Mouse (Mus musculus) embryonic facial prominence, embryonic 11.5 days (tissue): ENCODE data around the gene Creb3l1. TPM values are rescaled to one million over a fixed set of nuclear protein-coding genes. Genes with fewer than 3 reads are reported as not detected.

ENCODE experiments used
- ATAC-seq: fragments of 200-750 bp; cut with Nextera tagmentation; replicated peaks from 2 replicates; pipeline ENCODE4 v1.8.0; 2017; ENCODE audit warnings: low read depth; ENCODE audit not compliant: insufficient number of reproducible peaks, low FRiP score, low TSS enrichment
- DNase-seq: peaks from one replicate; pipeline ENCODE4 v3.0.0-alpha.2; 2015; ENCODE audit warnings: low spot score
- H3K27ac ChIP-seq: fragments of 300-500 bp; sonication (generic); replicated peaks from 2 replicates; pipeline ENCODE4 v1.5.1; 2014; ENCODE audit warnings: mild to moderate bottlenecking, low read depth, low read length, control low read depth
- H3K27me3 ChIP-seq: fragments of 300-500 bp; sonication (generic); 2 replicates; pipeline ENCODE4 v1.6.1; 2014; ENCODE audit warnings: mild to moderate bottlenecking, low read length, moderate library complexity, mixed read lengths; ENCODE audit not compliant: control insufficient read depth, insufficient read depth
- H3K36me3 ChIP-seq: fragments of 300-500 bp; sonication (generic); replicated peaks from 2 replicates; pipeline ENCODE4 v1.6.1; 2014; ENCODE audit warnings: low read depth, mild to moderate bottlenecking, low read length, moderate library complexity, mixed read lengths; ENCODE audit not compliant: control insufficient read depth, insufficient read depth
- H3K4me1 ChIP-seq: fragments of 300-500 bp; sonication (generic); 2 replicates; pipeline ENCODE4 v1.6.1; 2014; ENCODE audit warnings: low read length, mixed read lengths; ENCODE audit not compliant: control insufficient read depth, insufficient read depth
- H3K4me2 ChIP-seq: fragments of 300-500 bp; sonication (generic); 2 replicates; pipeline ENCODE4 v1.6.1; 2014; ENCODE audit warnings: low read depth, mild to moderate bottlenecking, control low read depth, low read length, moderate library complexity
- H3K4me3 ChIP-seq: fragments of 300-500 bp; sonication (generic); 2 replicates; pipeline ENCODE4 v1.5.1; 2014; ENCODE audit warnings: low read depth, low read length, control low read depth
- H3K9ac ChIP-seq: fragments of 300-500 bp; sonication (generic); replicated peaks from 2 replicates; pipeline ENCODE4 v1.6.1; 2014; ENCODE audit warnings: mild to moderate bottlenecking, control low read depth, low read length
- H3K9me3 ChIP-seq: fragments of 300-500 bp; sonication (generic); replicated peaks from 2 replicates; pipeline ENCODE4 v1.6.1; 2016; ENCODE audit warnings: mild to moderate bottlenecking, low read length, inconsistent platforms, mixed read lengths; ENCODE audit not compliant: control insufficient read depth
- WGBS: fragments of 180-500 bp; shearing (Covaris S2); extraction: QIAGEN DNeasy Blood & Tissue Kit; methylation state at CpG from one replicate; pipeline ENCODE4 v1.1.7; 2014; 5-methylcytosine and 5-hydroxymethylcytosine counted together
- polyA plus RNA-seq: library from polyadenylated mRNA; unstranded; fragments of >200 nt; fragmentation: Nextera tagmentation; extraction: Ambion mirVana; gene quantifications from 2 replicates; pipeline ENCODE4 v1.2.1, GENCODE M21; 2014

Gene Creb3l1
- polyA plus RNA-seq, 1 experiment from 2014 or later: 1.5 TPM

GRCm38 (mm10) chr2:92017440-92017839, 6.9 kb downstream of the Creb3l1 start:
- ATAC-seq (no peak), DNase-seq (no peak)
- Histone ChIP-seq H3K9me3 (no peaks in the 10 kb centered on the region), H3K9ac (no peak overlapping the region), H3K27me3 (no peaks in the 10 kb centered on the region), H3K36me3 (no peaks in the 10 kb centered on the region), H3K4me1 (no peaks in the 10 kb centered on the region; the same call in 1 of the 2 replicates), H3K27ac (no peak overlapping the region), H3K4me3 (no peak overlapping the region), H3K4me2 (no peak overlapping the region)
- WGBS: 52% methylated on average over 1 of the region's 1 CpGs

- Histone ChIP-seq H3K9ac (no peak overlapping the region), H3K27me3 (no peaks in the 10 kb centered on the region), H3K27ac (no peak overlapping the region), H3K4me2 (no peak overlapping the region), H3K4me1 (no peaks in the 10 kb centered on the region; the same call in 1 of the 2 replicates), H3K36me3 (no peaks in the 10 kb centered on the region), H3K9me3 (no peaks in the 10 kb centered on the region), H3K4me3 (no peak overlapping the region)
- 42% methylated on average over 3 of the region's 3 CpGs for WGBS
- no peak for DNase-seq
- no peak for ATAC-seq
These were observed 7.3 kb downstream of the Creb3l1 start for GRCm38 (mm10) chr2:92016981-92017380.

GRCm38 (mm10) chr2:92014891-92015290, 9.4 kb downstream of the Creb3l1 start:
- H3K4me3 ChIP-seq: no peak overlapping the region
- H3K27me3 ChIP-seq: no peaks in the 10 kb centered on the region
- no peak for DNase-seq
- ATAC-seq: no peak
- no peak overlapping the region for H3K9ac ChIP-seq
- WGBS: 71% methylated on average over 5 of the region's 5 CpGs
- no peak overlapping the region for H3K27ac ChIP-seq
- no peak overlapping the region for H3K4me2 ChIP-seq
- H3K36me3 ChIP-seq: no peaks in the 10 kb centered on the region
- H3K4me1 ChIP-seq: no peaks in the 10 kb centered on the region; the same call in 1 of the 2 replicates
- H3K9me3 ChIP-seq: no peaks in the 10 kb centered on the region

- Histone ChIP-seq H3K4me1 (no peaks in the 10 kb centered on the region; the same call in 1 of the 2 replicates), H3K27ac (no peak overlapping the region), H3K36me3 (no peaks in the 10 kb centered on the region), H3K9me3 (no peaks in the 10 kb centered on the region), H3K9ac (no peak overlapping the region), H3K27me3 (no peaks in the 10 kb centered on the region), H3K4me3 (no peak overlapping the region), H3K4me2 (no peak overlapping the region)
- 85% methylated on average over 6 of the region's 6 CpGs for WGBS
- DNase-seq: no peak
- ATAC-seq: no peak
These were observed 10.1 kb downstream of the Creb3l1 start for GRCm38 (mm10) chr2:92014248-92014647.

GRCm38 (mm10) chr2:92012768-92013445, 11.4 kb downstream of the Creb3l1 start:
- Histone ChIP-seq H3K27ac (peak overlapping the region; percentile 25; the same call in 1 of the 2 replicates), H3K9me3 (no peaks in the 10 kb centered on the region), H3K36me3 (no peaks in the 10 kb centered on the region), H3K4me2 (peak overlapping the region; percentile 4; the same call in 1 of the 2 replicates), H3K9ac (peak overlapping the region; percentile 28; the same call in 1 of the 2 replicates), H3K27me3 (no peaks in the 10 kb centered on the region), H3K4me3 (no peak overlapping the region), H3K4me1 (no peaks in the 10 kb centered on the region; the same call in 1 of the 2 replicates)
- 25% methylated on average over 8 of the region's 8 CpGs for WGBS
- ATAC-seq (peak; percentile 5; the same call in 1 of the 2 replicates), DNase-seq (peak; percentile 68)

GRCm38 (mm10) chr2:92011424-92012353, 12.6 kb downstream of the Creb3l1 start:
- ATAC-seq (no peak), DNase-seq (no peak)
- 82% methylated on average over 12 of the region's 12 CpGs for WGBS
- no peaks in the 10 kb centered on the region for H3K9me3 ChIP-seq
- H3K27me3 ChIP-seq: no peaks in the 10 kb centered on the region
- no peak overlapping the region for H3K9ac ChIP-seq
- H3K4me2 ChIP-seq: no peak overlapping the region
- peaks cover 4% of the 10 kb centered on the region; the same call in 1 of the 2 replicates for H3K4me1 ChIP-seq
- H3K36me3 ChIP-seq: no peaks in the 10 kb centered on the region
- H3K27ac ChIP-seq: no peak overlapping the region
- H3K4me3 ChIP-seq: no peak overlapping the region

- Histone ChIP-seq H3K27me3 (no peaks in the 10 kb centered on the region), H3K9me3 (no peaks in the 10 kb centered on the region), H3K4me2 (peak overlapping the region; percentile 87), H3K4me1 (peaks cover 4% of the 10 kb centered on the region; the same call in 1 of the 2 replicates), H3K4me3 (peak overlapping the region; percentile 45), H3K27ac (peak overlapping the region; percentile 53), H3K9ac (peak overlapping the region; percentile 75), H3K36me3 (no peaks in the 10 kb centered on the region)
- peak; percentile 37; the same call in 1 of the 2 replicates for ATAC-seq
- peak; percentile 13 for DNase-seq
- WGBS: 2% methylated on average over 20 of the region's 20 CpGs
These were observed 15.5 kb downstream of the Creb3l1 start for GRCm38 (mm10) chr2:92008623-92009404.
